Mouse (Mus musculus) small intestine, adult 2 months (tissue): ENCODE results near the gene Mrgprg. TPM values are rescaled to one million over a fixed set of nuclear protein-coding genes. Genes with fewer than 3 reads are reported as not detected.

Source experiments
- H3K27ac ChIP-seq: fragments of 200-500 bp; 2 replicates; pipeline ENCODE4 v1.5.1; 2012; ENCODE audit warnings: low read depth, low read length, control low read depth, inconsistent platforms; ENCODE audit not compliant: insufficient read depth
- H3K27me3 ChIP-seq: fragments of 200-500 bp; 2 replicates; pipeline ENCODE4 v1.6.1; 2012; ENCODE audit warnings: mild to moderate bottlenecking, moderate library complexity, low read length, inconsistent platforms; ENCODE audit not compliant: control insufficient read depth, insufficient read depth
- H3K36me3 ChIP-seq: fragments of 200-500 bp; 2 replicates; pipeline ENCODE4 v1.6.1; 2012; ENCODE audit warnings: mild to moderate bottlenecking, low read length, control low read depth, inconsistent platforms; ENCODE audit not compliant: control insufficient read depth, insufficient read depth
- H3K4me1 ChIP-seq: fragments of 200-500 bp; 2 replicates; pipeline ENCODE4 v1.6.1; 2012; ENCODE audit warnings: low read length, inconsistent platforms, mixed read lengths; ENCODE audit not compliant: control insufficient read depth, insufficient read depth, insufficient read length
- H3K4me3 ChIP-seq: fragments of 200-500 bp; 2 replicates; pipeline ENCODE4 v1.5.1; 2012; ENCODE audit warnings: low read depth, mild to moderate bottlenecking, control low read depth, inconsistent platforms, low read length, moderate library complexity
- CTCF ChIP-seq: fragments of 200-500 bp; IDR thresholded peaks from 2 replicates; pipeline ENCODE4 v1.5.1; 2012; ENCODE audit warnings: low read depth, mild to moderate bottlenecking, control low read depth, inconsistent platforms, low read length, moderate library complexity, mixed read lengths; ENCODE audit not compliant: insufficient replicate concordance, insufficient read length; ENCODE audit errors: extremely low read depth
- POLR2A ChIP-seq: fragments of 200-500 bp; IDR thresholded peaks from 2 replicates; pipeline ENCODE4 v1.6.1; 2012; ENCODE audit warnings: low read depth, mild to moderate bottlenecking, control low read depth, inconsistent platforms, low read length, moderate library complexity
- WGBS: fragments of 180-500 bp; shearing (Covaris S2); methylation state at CpG from one replicate; pipeline ENCODE4 v1.1.7; 2018; 5-methylcytosine and 5-hydroxymethylcytosine counted together
- polyA plus RNA-seq: library from polyadenylated mRNA; depleted of rRNA; stranded (reverse); fragments of >200 nt; gene quantifications from 2 replicates; pipeline ENCODE4 v1.2.3, GENCODE M21; 2012

Gene Mrgprg
- polyA plus RNA-seq, 1 experiment = not detected

DNA sequence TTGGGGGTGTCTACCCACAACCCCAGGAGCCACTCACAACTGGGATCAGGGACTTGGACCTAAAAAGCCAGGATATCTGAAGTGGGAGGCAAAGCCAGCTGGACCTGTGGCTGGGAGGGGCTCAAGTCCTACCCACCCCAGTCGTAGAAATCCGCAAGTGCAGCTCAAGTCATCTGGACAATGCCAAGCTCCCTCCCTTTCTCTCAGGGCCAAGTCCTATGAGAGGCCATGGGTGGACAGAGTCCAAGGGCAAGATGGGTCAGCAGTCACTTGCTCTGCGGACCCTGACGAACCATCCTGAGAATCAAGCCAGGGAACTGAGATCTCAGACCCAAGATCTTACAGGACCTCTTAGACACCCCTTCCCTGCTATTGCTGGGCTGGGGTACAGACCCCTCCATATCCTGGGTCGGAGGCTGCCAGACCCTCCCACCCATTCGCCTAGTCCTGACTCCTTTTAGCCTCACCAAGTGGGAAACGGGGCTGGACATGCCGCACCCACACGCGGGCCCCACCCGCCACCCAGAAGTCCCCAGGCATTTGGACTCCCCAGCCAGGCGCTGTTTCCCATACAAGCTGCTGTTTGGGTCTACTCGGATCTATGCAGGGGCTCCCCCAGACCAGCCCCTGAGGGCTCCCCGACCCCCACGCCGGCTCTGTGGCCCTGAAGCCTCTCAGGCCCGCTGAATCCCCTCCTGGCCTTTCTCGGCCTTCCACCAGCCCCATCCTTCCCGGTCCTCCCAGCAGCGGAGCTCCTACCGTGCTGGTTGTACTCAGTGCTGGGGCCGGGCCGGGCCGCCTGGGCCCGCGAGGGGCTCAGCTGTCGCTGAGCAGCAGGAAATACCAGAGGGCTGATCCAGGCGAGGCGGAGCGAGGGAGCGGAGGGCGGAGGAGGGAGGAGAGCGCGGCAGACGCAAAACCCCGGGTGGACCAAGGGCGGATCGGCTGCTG lies 27.0 kb downstream of the Mrgprg start:
- H3K27ac ChIP-seq = peak overlapping the region; percentile 63
- 8% methylated on average over 38 of the region's 38 CpGs for WGBS
- TF ChIP-seq CTCF = no peak
- peak; percentile 72 for TF ChIP-seq POLR2A

DNA sequence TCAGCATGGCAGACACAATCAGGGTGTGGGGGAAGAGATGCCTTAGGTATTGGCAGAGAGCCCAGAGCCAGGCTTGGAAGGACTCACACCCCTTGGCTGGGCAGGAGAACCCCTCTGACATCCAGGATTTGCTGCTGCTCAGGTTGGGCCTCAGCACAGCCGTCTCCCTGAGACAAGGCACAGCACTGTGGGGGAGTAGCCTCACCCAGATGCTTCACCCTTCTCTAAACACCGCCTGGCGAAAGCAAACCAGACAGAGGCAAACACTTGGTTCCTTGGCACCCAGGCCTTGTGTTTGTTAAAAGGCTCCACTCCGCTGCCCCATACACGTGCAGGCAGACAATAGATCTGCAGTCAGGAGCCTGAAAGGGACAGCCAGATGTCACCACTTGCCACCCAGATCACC lies 28.2 kb downstream of the Mrgprg start:
- Histone ChIP-seq H3K36me3 (no peaks in the 10 kb centered on the region), H3K27ac (peak overlapping the region; percentile 14; the same call in 1 of the 2 replicates), H3K27me3 (no peaks in the 10 kb centered on the region), H3K4me1 (peaks cover 24% of the 10 kb centered on the region), H3K4me3 (peak overlapping the region; percentile 21)
- 40% methylated on average over 5 of the region's 5 CpGs for WGBS
- TF ChIP-seq CTCF = no peak
- no peak for TF ChIP-seq POLR2A

More for the DNA sequence above, 27.0 kb downstream of the Mrgprg start:
- H3K4me1 ChIP-seq = peaks cover 24% of the 10 kb centered on the region
- peak overlapping the region; percentile 84 for H3K4me3 ChIP-seq
- H3K36me3 ChIP-seq = no peaks in the 10 kb centered on the region
- H3K27me3 ChIP-seq = no peaks in the 10 kb centered on the region

DNA sequence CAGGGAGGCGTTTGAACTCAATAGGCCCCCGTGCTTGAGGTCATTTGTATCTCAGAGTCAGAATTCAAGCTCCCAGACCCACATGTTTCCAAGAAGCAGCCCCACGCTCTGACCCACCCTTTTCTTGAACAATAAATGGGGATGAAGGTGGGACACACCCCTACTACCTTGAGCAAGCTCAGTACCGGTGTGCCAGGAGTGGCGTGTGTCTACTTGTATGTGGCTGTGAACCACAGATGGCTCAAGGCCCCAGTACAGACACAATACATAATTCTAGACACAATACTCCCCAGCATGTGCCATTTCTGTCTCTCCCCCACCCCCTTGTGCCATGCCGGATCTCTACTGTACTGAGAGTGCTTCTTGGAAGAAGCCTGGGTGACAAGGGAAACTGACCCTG lies 28.6 kb downstream of the Mrgprg start:
- Histone ChIP-seq H3K4me3 (no peak overlapping the region; the same call in 1 of the 2 replicates), H3K4me1 (peaks cover 24% of the 10 kb centered on the region), H3K27ac (peak overlapping the region; percentile 14; the same call in 1 of the 2 replicates), H3K36me3 (no peaks in the 10 kb centered on the region), H3K27me3 (no peaks in the 10 kb centered on the region)
- no peak for TF ChIP-seq CTCF
- TF ChIP-seq POLR2A = no peak
- 53% methylated on average over 6 of the region's 6 CpGs for WGBS

DNA sequence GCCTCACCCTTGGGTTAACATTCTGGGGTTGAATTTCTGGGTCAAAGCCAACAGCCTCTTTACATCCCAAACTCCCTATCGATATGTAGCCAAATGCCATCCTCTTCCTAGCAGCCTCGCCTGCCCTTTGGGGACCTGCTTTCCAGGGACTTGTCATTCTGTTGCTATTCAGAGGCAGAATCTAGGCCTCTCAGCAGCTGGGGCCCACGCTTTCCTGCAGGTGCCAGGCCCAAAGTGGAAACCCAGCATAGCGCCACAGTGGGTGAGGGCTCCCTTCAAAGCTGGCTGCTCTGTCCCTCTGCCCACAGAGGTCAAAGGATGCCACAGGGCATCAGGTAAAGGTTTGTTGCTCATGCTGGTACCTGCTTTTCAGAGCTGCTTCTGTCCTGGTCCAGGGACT lies 33.0 kb downstream of the Mrgprg start:
- Histone ChIP-seq H3K4me3 (no peak overlapping the region), H3K27me3 (no peaks in the 10 kb centered on the region), H3K27ac (no peak overlapping the region), H3K36me3 (no peaks in the 10 kb centered on the region), H3K4me1 (peaks cover 17% of the 10 kb centered on the region)
- 89% methylated on average over 4 of the region's 4 CpGs for WGBS
- TF ChIP-seq POLR2A (no peak), CTCF (no peak)

DNA sequence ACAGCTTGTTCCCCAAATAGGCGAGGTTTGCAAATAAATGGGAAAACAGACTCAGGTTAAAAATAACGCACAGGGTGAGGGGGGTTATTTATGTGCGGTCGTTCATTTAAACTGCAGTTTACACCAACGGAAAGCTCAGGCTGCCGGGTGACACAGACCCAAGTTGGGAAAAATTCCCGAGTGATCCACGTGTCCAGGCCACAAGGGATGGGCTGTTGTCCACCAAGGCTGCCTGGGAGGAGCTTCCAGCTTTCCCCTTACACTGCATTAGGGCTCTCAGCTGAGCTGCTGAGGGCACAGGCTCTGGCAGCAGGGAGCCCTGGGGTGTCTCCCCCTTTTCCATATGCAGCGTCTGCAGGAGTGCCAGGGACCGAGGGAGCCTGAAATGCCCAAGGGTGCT lies 36.9 kb downstream of the Mrgprg start:
- Histone ChIP-seq H3K4me1 (peaks cover 8% of the 10 kb centered on the region; the same call in 1 of the 2 replicates), H3K36me3 (no peaks in the 10 kb centered on the region), H3K27ac (peak overlapping the region; percentile 33; the same call in 1 of the 2 replicates), H3K27me3 (no peaks in the 10 kb centered on the region), H3K4me3 (no peak overlapping the region)
- WGBS = 76% methylated on average over 10 of the region's 10 CpGs
- TF ChIP-seq POLR2A (no peak), CTCF (no peak)

DNA sequence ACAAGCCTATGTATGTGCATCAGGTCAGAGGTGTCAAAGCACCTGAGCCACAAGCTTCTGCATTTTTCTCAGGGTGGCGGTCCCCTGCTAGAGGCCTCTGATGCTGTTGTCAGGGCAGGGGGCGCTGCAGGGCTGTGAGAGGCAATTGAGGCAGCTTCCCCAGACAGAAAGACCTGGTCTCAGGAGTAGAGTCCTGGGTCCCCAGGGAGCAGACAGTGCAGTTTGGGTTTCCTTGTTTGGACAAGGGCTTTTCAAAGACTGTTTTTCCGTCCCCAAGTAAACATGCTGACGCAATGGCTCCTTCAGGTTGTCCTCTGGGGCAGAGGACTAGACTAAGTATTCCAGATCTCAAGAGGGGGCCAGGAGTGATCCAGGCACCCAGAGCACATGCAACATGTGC lies 40.4 kb downstream of the Mrgprg start:
- Histone ChIP-seq H3K4me3 (no peak overlapping the region), H3K36me3 (no peaks in the 10 kb centered on the region), H3K27me3 (no peaks in the 10 kb centered on the region), H3K4me1 (peaks cover 23% of the 10 kb centered on the region), H3K27ac (no peak overlapping the region)
- TF ChIP-seq CTCF (no peak), POLR2A (no peak)
- 83% methylated on average over 4 of the region's 4 CpGs for WGBS

DNA sequence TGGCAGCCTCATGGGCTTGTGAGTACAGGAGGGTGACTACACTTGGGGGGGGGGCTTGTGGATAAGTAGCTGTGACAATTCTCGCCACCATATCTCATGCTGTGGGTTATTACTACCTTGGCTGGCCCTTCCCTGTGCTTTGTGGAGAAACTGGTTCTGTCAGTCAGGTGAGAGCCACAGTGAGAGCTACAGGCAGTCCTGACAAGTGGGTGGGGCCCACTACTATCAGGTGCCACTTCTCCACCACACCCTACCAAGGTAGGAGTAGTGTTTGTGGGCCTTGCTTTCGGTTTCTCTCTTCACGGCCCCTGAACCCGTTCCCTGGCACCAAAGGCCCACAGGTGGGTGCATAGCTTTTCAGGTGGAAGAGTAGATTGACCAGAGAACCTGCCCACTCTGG lies 43.0 kb downstream of the Mrgprg start:
- H3K4me3 ChIP-seq = peak overlapping the region; percentile 51
- peaks cover 26% of the 10 kb centered on the region for H3K4me1 ChIP-seq
- no peaks in the 10 kb centered on the region for H3K36me3 ChIP-seq
- TF ChIP-seq POLR2A = no peak; the same call in 1 of the 2 replicates
- TF ChIP-seq CTCF = no peak
- 25% methylated on average over 4 of the region's 4 CpGs for WGBS
- peak overlapping the region; percentile 73 for H3K27ac ChIP-seq
- no peaks in the 10 kb centered on the region for H3K27me3 ChIP-seq
